Mouse (Mus musculus): ENCODE measurements around the gene Tmem199. TPM values are rescaled to one million over a fixed set of nuclear protein-coding genes. Genes with fewer than 3 reads are reported as not detected.

Gene Tmem199
- total RNA-seq, 2 experiments from 2014 or later, result 10.1 TPM; not detected in 1

GRCm38 (mm10) chr11:78530001-78530400 lies 18.0 kb upstream of the Tmem199 start:
- ATAC-seq (replicated peaks; ENCODE audit: low FRiP score, poor library complexity, severe bottlenecking), result no peak

- no peak for ATAC-seq (replicated peaks; ENCODE audit: low FRiP score, poor library complexity, severe bottlenecking)
Measured at GRCm38 (mm10) chr11:78528714-78529113, 16.7 kb upstream of the Tmem199 start.

DNA sequence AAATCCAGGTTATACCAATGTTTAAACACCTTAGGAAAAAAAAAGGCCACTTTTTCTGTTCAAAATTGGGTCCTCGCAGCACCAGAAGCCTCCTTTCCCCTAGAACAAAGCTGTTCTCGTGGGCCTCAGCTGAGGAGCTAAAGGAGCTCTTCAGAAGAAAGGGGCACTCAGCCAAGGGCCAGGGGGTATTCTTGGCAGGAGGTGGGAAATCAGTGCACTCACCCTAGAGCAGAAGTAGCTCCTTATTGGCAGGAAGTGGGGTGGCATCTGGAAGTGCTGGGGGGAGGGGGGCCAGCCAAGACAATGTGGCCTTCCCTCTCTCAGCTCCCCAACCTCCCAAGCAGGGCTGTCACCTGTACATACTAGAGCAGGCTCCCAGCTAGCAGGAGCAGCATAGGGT lies 12.9 kb upstream of the Tmem199 start:
- ATAC-seq (replicated peaks; ENCODE audit: low FRiP score, poor library complexity, severe bottlenecking), result no peak

- no peak for ATAC-seq (replicated peaks; ENCODE audit: low FRiP score, poor library complexity, severe bottlenecking)
Measured at GRCm38 (mm10) chr11:78523241-78523955, 11.4 kb upstream of the Tmem199 start.

DNA sequence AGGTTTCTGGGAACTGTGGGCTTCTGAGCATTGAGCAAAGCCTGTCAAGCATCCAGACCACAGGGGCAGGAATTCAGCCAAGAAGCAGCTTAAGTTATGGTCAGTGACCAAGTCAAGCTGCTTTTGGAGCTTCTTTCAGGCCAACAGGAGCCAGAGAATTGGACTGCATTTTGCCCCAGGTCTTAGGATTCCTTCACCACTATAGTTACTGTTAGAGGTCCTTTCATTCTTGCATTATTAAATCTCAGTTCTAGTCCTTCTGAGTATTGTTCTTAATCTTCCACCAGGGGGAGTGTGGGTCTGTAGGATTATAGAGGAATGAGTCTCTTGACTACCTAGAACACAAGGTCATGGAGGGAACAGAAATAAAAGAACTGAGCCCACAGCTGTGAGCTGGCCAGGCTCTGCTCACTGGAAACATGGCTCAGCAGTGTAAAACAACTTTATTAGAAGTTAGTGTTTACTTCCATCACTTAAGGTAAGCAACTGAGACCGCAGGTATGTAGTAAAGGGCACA lies 10.6 kb upstream of the Tmem199 start:
- ATAC-seq (replicated peaks; ENCODE audit: low FRiP score, poor library complexity, severe bottlenecking), result peak; percentile 33; the same call in 1 of the 2 replicates

GRCm38 (mm10) chr11:78521880-78522279 lies 9.9 kb upstream of the Tmem199 start:
- ATAC-seq (replicated peaks; ENCODE audit: low FRiP score, poor library complexity, severe bottlenecking), result no peak

GRCm38 (mm10) chr11:78518931-78519330 lies 7.0 kb upstream of the Tmem199 start:
- ATAC-seq (replicated peaks; ENCODE audit: low FRiP score, poor library complexity, severe bottlenecking), result no peak

GRCm38 (mm10) chr11:78515549-78516325 lies 3.8 kb upstream of the Tmem199 start:
- no peak for ATAC-seq (replicated peaks; ENCODE audit: low FRiP score, poor library complexity, severe bottlenecking)

DNA sequence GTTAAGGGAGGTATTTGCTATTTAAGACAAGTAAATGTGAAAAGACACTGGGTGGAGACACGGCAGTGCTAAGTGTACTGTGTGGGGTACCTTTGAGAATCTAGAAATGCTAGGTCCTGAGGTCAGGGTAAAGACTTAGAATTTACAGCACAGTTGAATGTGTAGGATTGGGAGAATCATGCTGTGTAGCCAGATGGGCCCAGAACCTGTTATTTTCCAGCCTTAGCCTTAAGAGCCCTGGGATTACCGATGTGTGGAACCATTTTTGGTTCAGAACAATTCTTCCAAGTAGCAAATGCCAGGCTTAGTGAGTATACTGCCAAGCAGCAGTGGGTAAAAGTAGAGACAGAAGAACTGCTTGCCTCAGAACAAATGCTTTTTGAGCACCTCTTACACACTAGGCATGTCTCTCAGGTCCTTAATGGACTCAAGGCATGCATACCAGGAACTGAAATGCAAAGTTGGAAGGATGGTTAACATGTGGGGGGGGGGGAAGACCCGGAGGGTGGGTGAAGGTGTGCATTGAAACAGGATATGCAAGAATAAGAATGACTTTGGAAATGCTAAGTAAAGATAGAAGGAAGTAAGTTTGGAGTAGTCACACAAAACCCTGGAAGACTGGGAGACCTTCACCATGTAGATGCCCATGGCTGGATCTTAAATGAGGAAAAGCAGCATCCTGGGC lies 1.3 kb upstream of the Tmem199 start:
- no peak for ATAC-seq (replicated peaks; ENCODE audit: low FRiP score, poor library complexity, severe bottlenecking)

- no peak for ATAC-seq (replicated peaks; ENCODE audit: low FRiP score, poor library complexity, severe bottlenecking)
Measured at GRCm38 (mm10) chr11:78509148-78509547, 2.8 kb downstream of the Tmem199 start.

DNA sequence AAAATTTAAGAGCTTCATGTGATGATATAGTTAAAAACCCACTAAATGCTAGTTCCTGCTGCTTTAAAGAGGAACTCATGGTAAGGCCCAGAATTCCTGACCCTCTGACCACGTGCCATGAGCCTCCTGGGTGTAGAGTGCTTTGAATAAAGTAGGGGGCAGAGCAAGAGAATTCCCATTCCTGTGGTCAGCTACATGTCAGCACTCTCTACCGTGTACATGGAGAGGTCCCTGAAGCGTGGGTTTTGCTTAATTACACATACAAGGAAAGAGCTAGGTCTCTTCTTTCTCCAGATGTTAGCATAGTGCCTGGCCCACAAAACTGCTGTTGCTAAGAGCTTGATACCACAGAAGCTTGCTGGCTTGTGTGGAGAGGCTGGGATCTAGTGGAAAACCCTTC lies 6.5 kb downstream of the Tmem199 start:
- ATAC-seq (replicated peaks; ENCODE audit: low FRiP score, poor library complexity, severe bottlenecking), result no peak

DNA sequence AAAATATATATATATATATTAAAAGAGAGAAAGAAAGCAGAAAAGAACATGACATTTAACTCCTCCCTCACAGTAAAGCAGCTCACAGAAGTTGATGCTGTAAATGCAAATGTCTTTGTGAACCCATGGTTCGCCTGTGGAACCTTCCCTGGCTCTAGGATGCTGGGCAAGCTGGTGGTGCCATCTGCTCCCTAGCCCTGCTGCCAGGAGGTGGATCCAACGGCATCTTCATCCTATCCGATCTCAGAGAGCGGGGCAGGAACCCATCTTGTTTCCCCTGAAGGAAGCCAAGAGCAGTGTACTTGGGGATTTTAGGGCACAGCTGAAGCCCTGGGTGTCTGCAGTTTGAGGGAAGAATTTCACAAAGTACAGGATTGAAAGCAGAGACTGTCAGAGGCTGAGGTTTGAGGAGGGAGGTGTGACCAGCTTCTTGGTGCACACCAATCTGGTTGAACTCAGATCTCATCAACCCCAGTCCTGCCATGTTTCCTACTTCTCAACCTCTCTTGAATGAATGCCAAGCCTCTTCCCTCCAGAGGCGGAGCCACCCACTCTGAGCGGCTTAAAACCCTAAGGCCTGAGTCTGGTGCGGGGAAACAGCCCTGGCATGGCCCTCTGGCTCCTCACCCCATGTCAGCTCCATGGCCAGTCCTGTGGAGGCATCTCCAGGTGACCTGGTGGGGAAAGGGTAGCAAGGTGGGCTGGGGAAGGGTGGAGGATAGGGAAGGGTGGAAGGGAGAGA lies 8.9 kb downstream of the Tmem199 start, which contains the start of gene Sebox:
Sebox (plus strand) TSS at position 539 of the 742 bp plus-strand sequence.
- no peak for ATAC-seq (replicated peaks; ENCODE audit: low FRiP score, poor library complexity, severe bottlenecking)

DNA sequence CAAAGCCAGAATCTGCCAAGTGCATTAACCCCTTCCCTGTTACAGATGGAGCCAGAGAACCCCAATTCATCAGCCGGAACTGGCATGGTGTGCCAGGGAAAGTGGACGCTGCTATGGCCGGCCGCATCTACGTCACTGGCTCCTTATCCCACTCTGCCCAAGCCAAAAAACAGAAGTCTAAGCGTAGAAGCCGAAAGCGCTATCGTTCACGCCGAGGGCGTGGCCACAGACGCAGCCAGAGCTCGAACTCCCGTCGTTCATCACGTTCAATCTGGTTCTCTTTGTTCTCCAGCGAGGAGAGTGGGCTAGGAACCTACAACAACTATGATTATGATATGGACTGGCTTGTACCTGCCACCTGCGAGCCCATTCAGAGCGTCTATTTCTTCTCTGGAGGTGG lies 10.4 kb downstream of the Tmem199 start:
- no peak for ATAC-seq (replicated peaks; ENCODE audit: low FRiP score, poor library complexity, severe bottlenecking)

DNA sequence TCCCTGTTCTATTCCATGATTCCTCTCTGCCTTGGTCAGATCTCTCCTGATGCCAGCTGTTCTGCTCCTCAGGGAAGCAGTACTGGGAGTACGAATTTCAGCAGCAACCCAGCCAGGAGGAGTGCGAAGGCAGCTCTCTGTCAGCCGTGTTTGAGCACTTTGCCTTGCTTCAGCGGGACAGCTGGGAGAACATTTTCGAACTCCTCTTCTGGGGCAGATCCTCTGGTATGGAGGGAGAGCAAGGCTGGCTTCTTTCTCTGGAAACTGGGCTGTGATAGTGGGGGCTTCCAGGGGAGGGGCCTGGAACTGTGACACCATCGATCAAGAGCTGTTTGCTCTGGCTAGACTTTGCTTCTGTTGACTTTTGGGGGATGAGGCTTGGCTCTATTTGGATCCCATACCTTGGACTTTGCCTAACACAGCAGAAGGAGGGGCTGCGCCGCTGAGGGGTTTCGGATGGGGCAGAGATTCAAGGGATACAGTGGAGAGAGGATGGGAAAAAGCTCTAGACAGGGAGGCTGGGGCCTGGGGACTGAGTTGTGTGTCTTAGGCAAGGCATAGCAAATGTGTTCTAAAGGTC lies 11.3 kb downstream of the Tmem199 start:
- ATAC-seq (replicated peaks; ENCODE audit: low FRiP score, poor library complexity, severe bottlenecking), result no peak

DNA sequence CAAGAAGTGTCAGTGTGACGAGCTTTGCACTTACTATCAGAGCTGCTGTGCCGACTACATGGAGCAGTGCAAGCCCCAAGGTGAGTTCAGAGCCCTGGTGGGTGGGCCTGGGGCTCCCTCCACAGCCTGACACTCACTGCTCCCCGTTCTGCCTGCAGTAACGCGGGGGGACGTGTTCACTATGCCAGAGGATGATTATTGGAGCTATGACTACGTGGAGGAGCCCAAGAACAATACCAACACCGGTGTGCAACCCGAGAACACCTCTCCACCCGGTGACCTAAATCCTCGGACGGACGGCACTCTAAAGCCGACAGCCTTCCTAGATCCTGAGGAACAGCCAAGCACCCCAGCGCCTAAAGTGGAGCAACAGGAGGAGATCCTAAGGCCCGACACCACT lies 12.4 kb downstream of the Tmem199 start:
- no peak for ATAC-seq (replicated peaks; ENCODE audit: low FRiP score, poor library complexity, severe bottlenecking)

DNA sequence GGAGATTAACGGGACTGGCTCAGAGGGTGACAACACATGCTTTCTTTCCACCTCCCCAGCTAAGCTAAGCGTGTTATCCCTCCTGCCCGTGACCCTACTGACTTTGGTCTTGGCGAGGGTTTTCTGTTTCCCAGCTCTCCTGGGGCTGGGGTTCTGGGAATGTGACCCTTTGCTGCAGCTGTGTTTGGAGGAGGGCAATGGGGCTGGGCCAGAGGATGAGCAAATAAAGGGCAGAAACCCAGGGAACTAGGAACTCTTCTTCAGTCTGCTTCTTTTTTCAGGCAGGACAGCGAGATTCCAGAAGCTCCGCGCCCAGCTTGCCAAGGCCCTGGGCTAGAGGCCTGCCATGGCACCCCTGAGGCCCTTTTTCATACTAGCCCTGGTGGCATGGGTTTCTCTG lies 13.0 kb downstream of the Tmem199 start, which contains the start of gene Vtn:
Vtn (plus strand) TSS at position 88 of the 400 bp plus-strand sequence.
- ATAC-seq (replicated peaks; ENCODE audit: low FRiP score, poor library complexity, severe bottlenecking), result no peak

GRCm38 (mm10) chr11:78497544-78498522 lies 14.1 kb downstream of the Tmem199 start, which contains the start of gene Sarm1:
Gene Sarm1, minus strand, starts transcription at chr11:78497754.
- ATAC-seq (replicated peaks; ENCODE audit: low FRiP score, poor library complexity, severe bottlenecking), result peak; percentile 95

- ATAC-seq (replicated peaks; ENCODE audit: low FRiP score, poor library complexity, severe bottlenecking), result no peak
Measured at GRCm38 (mm10) chr11:78497071-78497541, 14.9 kb downstream of the Tmem199 start.
